Mouse (Mus musculus): ENCODE measurements around the gene Mrps21.
A peak's percentile ranks its signal among the peaks of the same experiment; 100 is the strongest.
"Not testable (repeated sequence)": the region's sequence is repeated elsewhere in the genome, so short reads cannot be mapped to it uniquely, and the experiment has no call there.

Mrps21 gene

DNA sequence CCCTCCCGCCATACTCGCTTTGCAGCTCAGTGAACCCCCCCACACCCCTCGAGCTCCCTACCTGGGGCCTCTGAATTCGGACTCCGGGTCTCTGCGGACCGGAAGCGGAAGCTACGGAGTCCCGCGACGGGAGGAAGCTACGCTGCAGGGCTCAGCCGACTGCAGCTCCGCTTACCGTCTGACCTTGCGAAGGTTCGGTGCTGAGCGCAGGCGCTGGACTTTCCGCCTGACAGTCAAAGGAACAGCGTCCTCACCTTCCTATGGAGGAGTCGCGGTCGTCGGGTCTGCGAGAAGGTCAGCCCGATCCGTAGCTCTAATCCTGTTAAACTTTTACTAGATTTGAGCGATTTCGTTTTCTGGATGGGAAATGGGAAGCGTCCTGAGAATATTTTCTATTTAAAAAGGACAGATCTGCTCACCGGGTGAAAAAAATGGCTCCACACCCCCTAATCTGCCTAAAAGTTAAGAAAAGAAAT lies at the start of gene Mrps21:
Mrps21 (minus strand) TSS at position 128 of the 476 bp plus-strand sequence.
- peak; percentile 89 for DNase-seq (ENCODE audit: low spot score)

DNA sequence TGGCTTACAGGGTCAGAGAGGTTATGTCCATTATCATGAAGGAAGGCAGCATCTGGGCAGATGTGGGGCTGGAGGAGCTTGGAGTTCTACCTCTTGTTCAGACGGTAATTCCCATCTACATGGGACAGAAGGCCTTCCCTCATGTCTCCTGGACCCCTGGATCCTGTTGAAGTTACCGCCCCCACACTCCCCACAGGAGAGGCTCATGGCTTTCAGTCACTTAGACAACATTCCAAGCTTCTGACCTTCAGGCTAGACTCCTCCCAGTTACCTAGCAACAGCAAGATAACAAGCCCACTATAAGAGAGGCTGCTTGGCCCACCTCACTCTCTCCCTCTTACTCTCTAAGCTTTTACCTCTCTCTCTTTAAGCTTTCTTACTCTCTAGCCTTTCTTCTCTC lies 49.2 kb upstream of the Mrps21 start:
- not testable (repeated sequence) for DNase-seq (ENCODE audit: low spot score)

DNA sequence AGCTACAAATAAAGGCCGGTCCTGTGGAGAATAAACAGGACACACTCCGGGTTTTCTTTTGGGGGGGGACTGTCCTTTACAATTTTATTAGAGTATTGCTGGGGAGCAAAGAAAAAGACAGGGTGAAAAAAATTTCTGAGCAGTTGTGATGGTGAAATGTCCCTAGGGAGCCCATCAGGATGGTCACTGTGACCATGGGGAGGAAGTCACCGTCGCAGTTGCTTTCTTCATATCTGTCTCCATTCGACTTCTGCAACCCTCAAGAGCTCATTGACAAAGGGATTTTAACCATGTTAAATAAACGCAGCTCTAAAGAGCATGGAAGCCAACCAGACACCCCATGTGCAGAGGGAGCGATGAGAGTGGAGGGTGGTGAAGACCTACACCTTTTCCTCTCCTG lies 45.4 kb upstream of the Mrps21 start:
- no peak for DNase-seq (ENCODE audit: low spot score)

DNA sequence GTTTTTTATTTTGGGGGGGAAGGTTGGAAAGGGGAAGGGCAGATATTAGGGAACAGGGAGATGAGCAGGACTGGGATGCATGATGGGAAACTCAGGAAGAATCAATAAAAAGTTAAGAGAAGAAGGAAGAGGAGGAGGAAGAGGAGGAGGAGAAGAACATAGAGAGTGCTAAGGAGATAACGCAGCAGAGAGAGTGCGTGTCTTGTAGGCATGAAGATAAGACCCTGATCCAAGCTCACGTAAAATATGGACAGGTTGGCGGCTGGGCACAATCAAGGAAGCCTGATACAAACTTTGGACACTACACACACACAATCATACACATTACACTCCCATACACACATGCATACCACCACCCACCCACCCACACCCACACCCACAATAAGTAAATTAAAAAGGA lies 43.4 kb upstream of the Mrps21 start:
- no peak for DNase-seq (ENCODE audit: low spot score)

DNA sequence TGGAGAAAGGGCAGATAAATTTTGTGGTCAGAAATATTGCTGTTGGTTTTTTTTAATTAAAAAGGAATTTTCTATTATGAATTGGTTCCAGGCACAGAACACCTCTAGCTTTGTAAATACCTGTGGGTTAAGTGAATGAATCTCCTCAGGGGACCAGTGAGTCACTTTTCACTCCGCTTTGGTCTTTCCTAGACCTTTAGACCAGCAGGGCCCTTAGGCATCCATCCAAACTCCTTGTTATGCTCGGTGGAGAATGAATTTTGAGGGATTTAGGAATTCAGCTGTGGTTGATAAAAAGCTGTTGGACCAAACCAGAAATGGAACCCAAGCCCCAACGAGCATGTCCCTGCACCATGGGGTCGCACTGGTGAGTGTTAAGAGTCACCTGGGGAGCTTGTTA lies 36.3 kb upstream of the Mrps21 start:
- no peak for DNase-seq (ENCODE audit: low spot score)

DNA sequence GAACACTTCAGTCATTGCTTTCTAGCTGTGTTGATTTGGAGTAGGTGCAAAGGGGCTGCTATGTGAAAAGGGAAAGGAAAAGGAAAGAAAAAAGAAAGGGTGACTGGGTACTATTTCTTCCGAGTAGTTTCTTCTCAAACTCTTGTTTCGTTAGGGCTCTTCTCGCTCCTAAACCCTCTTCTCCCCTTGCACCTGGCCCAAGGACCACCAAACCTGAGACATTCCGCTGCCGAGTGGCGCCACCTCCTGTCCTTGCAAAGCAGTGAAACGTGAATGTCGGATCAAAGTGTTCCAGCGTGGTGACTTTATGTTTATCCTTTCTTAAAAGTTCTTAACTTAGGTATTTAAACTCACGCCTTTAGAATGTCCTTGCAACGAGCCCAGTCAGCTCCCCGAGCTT lies 35.5 kb upstream of the Mrps21 start:
- peak; percentile 20 for DNase-seq (ENCODE audit: low spot score)

DNA sequence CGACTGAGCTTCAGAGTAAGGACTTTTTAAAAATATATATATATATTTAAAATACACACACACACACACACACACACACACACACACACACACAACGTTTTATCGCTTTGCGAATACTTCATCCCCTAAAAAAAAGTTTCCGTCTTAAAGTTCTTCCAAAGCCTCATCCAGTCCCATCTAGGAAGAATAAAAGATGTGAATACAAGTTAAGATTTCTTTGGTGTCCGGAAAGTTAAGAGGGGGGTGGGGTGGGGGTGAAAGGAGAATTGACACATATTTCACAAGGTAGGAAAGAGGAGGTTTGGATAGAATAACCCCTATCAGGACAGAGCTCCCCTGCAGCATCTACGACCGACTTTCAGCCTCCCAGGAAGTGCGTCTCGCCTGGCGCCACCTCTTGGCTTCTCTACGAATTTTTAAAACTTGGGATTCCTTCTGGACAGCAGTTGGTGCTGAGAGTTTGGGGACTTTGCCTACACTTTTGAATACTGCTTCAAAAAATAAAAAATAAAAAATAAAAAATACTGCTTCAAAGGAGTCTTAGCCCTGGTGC lies 34.7 kb upstream of the Mrps21 start:
- DNase-seq (ENCODE audit: low spot score) = peak; percentile 70

DNA sequence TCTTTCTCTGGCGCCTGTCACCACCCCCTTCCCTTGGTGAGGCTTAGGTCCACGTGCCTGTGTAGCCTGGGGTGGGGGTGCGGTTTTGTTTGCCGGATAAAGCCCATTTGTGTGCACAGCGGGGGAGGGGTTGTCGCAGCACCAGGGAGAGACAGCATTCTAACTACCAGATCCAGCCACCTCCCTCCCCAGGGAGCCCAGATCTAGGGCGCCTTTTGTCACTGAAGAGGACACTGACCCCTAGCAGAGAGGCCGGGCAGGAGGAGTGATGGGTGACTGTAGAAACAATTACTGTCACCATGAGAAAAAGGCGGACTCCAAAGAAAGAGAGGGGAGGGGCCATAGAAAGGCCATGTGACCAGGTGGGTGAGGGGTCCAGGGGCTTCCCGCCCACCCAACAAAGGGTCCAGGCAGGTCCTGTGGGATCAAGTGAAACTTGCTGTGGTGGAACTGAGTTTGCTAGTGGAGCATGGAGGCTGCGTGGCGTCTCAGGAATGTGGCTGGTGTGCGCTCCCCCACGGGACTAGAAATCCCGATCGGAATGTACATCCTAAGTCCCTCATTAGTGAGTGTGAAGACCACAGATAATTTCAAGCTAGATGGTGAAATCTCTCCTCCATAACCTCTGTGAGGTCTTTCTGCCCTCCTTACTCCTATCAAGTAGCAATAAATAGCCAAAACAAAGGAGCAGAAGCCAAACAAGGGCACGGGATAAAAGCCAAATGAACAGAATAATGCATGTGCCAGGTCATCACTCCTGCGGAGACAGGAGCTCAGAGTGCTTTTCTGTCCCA lies 34.0 kb upstream of the Mrps21 start:
- no peak for DNase-seq (ENCODE audit: low spot score)

DNA sequence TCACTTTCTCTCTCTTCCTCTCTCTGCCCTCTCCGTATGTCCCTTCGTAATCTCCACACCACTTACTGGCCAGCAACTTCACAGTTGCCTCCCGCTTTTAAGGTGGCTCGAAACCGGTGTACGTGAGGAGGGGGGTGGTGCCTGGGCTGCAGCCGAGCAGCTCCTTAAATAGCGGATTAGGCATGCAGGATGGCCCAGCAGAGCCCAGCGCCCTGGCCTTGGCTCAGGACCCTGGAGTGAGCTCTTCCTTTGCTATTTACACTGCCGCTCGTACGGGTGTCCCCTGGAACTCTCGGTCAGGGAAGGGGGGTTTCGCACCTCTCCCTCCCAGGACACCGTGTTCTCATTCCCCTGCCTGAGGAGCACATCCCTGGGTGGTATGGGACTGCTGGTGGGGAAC lies 33.2 kb upstream of the Mrps21 start, which contains the start of gene Car14:
Car14 (minus strand) TSS at position 124 of the 400 bp plus-strand sequence.
- no peak for DNase-seq (ENCODE audit: low spot score)

DNA sequence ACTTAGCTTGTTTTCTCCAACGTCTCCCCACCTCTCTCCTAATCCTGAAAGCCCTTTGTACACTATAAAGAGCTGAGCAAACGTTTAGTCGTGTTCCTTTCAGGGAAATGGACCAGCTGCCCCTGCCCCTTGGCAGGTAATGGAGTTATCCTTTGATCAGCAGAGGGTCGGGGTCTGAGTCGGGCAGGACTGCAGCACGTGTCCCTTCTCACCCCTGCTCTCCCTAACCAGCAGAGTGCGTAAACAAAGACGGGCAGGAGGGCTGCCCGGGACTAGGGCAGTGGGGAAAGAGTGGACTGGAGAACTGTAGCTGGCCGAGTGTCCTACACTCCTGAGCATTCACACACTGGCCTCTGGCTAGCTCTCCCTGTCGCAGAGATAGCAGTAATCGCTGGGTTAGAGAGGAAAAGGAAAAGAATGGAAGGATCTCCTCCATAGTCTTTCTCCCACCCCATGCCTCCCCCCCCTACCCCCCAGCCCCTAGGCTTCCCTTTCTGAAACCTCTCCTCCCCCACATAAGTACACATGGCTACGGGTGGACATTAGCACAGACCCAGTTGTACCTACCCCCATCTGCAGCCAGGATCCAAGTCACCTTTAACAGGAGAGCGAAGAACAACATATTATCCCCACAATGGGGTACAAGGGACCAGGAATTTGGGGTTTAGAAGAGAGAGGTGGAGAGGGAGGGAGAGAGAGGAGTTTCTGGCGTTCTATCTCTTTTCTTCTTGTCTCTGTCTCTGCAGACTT lies 32.6 kb upstream of the Mrps21 start:
- DNase-seq (ENCODE audit: low spot score) = no peak

DNA sequence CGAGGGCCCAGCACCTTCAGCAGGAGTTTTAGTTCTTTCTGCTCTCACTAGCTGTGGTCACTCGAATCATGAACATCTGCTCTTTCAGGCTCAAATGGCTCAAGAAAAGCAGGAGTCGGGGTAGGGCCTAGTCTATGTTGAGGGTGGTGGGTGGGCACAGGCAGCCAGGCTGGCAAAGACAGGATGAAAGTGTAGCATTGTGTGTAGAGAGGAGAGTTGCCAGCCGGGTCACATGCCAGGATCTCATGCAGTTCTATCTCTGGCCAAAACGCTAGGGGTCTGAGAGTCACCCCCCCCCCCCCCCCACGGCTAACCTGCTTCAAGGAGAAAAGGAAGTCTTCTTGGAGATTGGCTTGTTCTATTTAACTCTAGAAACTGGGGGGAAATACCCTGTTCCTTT lies 31.3 kb upstream of the Mrps21 start:
- DNase-seq (ENCODE audit: low spot score) = no peak

DNA sequence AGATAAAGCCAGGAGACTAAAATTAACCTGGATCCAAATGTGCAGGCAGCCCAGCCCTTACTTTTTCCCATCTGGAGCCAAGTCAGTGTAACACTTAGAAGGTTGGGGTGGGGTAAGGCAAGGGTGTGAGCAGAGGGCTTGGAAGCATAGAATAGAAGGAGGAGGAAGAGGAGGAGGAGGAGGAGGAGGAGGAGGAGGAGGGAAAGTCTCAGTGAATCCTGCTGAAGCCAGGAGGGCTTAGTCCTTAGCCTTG lies 31.0 kb upstream of the Mrps21 start:
- DNase-seq (ENCODE audit: low spot score) = no peak

DNA sequence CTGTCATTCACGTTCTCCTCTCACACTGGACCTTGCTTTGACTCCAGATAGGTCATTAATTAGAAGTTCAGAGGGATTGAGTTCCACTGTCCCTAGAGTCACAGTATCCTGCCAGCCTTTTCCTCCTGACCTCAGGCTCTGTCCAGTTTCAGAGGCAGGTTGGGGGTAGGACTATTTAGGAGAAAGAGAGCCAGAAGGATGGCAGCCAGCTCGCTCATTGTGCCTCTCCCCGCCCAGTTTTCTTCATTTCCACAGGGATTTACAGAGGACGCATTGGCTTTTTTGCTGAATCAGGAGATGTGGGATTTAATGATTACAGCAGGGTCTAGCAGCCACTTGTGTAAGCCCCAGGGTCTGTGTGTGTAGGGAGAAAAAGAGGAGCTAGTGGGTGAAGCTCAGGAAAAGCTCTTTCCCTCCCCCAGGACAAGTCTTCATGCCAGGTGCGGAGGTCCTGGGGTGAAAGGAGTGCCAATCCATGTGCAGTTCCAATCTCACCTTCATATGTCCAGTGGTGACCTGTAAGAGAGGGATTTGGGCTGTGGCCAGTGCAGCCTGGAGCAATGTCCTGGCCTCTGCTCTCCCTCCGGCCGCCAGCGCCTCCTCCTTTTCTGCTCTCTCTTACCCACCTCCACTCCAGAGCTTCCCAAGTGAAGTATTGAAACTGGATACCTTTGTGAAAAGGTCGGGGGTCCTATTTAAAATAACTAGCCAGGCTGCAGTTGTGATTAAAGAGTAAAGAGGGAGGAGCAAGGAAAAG lies 30.5 kb upstream of the Mrps21 start:
- peak; percentile 70 for DNase-seq (ENCODE audit: low spot score)

DNA sequence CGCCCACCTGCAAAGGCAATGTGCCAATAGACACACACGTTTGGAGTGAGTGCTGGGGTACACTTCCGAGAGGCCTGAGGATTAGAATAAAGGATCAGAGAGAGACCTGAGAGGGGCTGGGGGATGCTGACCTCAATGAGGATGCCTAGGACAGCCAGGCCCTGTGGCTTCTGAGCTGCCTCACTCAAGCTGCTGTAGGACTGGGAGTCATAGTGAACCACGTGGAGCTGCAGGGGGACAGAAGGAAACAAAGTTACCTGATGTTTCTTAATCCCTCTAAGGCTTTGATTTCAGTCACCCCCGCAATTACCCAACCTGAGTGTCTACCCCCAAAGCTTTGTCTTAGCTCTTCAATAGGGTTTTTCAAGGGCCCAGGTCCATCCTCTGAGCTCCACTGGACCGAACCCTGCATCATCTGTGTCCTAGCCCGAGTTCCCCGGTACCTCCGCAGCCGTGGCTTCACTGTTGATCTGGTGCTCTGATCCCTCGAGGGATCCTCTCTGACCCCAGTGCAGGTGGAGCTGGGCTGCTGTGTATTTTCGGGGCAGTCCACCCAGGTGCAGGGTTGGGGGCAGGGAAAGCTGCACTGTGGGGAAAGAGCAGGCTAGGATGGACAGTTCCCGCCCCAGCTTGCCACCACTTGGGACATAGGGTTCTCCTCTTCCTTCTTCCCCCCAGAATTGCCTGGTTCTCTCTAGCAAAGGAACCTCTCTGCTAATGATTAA lies 28.6 kb upstream of the Mrps21 start:
- no peak for DNase-seq (ENCODE audit: low spot score)

DNA sequence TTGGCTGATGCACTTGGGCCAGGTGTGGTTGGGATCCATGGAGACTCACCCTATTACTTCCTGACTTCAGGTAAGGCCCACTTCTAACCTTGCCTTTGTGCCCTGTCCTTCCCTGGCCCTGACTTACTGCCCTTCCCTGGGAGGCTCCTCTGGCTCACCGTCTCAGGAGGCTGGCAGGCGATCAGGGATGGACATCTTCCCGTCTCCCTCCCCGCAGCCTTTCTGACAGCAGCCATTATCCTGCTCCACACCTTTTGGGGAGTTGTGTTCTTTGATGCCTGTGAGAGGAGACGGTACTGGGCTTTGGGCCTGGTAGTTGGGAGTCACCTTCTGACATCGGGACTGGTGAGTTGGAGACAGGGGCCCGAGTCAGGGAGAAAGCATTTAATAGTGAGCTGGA lies 24.2 kb upstream of the Mrps21 start:
- DNase-seq (ENCODE audit: low spot score) = not testable (repeated sequence)

DNA sequence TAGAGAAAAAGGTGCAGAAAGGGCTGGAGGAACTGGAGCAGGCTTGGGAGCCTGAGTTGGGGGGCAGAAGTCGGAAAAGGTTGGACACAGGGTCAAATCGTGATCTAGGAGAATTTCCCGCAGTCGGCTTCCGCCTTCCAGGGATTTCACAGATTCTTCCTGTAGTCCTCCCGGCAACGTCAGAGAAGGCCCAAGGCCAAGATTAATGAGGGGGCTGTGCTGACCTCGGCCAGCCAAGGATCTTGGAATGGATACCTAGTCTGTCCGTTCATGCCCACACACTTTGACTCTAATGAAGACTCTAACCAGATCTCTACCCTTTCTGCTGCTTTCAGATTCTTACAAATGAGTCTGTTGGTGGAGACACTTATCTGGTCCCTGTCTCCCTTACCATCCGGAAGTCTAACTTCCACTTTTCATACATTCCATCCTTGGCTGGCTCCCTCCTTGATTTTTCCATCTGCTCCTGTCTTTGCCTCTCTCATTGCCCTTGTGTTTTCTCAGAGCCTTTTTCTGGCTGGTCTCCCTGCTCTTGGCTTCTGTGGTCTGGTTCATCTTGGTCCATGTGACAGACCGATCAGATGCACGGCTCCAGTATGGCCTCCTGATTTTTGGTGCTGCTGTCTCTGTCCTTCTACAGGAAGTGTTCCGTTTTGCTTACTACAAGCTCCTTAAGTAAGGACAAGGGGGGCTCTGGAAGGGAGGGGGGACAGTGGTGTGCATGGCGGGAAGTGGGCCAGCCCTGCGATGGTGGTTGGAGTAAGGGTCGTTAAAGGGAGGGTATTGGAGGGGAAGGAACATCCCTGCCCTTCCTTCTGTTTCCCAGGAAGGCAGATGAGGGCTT lies 23.2 kb upstream of the Mrps21 start:
- DNase-seq (ENCODE audit: low spot score) = peak; percentile 70

DNA sequence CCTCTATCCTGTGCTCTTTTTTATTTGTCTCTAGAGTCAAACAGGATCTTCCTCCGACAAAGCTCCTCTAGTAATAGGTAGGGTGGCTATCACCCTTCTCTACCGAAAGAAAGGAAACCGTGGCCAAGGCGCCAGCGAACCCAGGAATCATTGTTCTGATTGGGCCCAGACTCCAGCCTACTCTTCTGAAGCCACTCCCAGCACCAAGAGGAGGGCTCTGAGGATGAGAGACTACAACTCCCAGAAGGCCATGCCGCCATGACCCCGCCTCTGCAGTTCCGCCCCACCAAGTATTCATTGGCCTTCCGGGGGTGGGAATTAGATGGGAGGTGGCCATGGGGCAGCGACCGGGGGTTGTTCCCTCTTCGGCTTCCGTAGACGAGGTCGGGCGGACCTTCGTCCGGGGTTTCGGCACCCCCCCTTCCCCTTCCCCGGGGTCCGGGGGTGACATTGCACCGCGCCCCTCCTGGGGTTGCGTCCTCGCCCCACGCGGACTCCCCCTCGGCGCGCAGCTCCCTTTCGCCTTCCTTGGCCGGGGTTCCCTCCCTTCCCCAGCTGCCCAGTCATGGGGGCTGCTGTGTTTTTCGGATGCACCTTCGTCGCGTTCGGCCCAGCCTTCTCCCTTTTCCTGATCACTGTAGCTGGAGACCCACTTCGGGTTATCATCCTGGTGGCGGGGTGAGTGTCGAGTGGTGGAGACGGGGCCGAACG lies 22.4 kb upstream of the Mrps21 start, which contains the start of gene Aph1a:
Aph1a (plus strand) TSS at position 364 of the 711 bp plus-strand sequence.
- peak; percentile 98 for DNase-seq (ENCODE audit: low spot score)

DNA sequence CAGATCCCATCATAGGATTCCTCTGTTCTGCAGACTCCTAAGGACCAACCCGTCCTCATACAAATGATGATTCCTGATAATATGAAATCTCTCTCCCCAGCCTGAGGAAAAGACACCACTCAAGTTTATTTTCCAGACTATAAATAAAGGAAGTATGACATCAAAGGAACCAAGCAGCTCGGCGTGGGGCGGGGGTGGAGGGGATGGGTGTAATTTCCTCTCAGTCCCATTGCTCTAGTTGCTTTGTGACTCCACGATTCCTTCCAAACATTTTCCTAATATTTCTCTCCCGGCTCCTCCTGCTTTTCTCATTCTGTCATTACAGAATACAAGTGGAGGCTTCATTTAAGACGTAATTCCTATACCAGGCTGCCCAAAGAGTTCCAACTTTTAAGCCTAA lies 21.8 kb upstream of the Mrps21 start:
- no peak for DNase-seq (ENCODE audit: low spot score)

DNA sequence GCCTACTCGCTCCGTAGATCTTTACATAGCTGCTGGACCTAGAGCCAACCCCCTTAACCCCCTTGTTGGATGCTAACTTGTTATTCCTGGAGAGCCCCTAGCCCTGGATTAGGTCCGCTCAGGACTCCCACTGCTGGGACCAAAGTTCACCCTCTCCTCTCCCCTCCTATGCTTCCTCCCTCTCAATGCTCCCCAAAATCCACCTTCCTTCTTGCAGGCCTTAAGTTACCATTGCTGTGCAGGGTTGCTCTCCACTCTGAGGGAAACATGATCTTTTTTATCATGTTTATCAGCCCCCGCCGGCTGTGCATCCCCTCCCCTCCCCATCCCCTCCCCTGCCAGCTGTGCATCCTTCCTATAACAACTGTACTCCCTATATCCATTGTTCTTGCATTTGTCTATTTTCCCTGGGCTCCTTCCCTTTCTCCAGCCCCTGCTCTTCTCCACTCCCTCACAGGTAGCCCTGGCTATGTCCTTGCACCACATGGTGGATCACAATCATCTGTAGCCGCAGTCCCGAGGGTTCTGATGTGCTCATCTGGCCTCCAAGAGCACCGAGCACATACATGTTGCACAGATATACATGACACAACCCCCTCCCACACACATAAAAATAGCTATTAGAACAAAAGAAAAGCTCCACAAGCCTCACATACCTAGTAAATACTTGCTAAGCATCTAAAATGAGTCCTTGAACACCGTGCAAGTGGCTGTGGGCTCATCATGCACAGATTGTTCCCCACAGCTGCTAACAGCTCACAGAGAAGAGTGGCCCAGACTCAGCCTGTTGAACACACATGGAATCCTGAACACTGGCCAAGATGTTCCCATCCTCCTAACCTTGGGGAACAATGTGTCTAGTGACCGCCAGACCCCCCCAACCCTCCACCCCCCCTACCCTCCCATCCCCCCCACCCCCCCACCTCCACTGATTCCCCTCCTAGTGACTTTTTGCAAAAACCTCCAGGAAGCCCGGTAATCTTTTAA lies 21.0 kb upstream of the Mrps21 start:
- DNase-seq (ENCODE audit: low spot score) = no peak
